Mouse (Mus musculus) olfactory bulb, adult 2 months (tissue): Measurements from ENCODE around the gene Nup160.

Experiments used
- CTCF ChIP-seq: fragments of 200-500 bp; IDR thresholded peaks from 2 replicates; pipeline ENCODE4 v1.5.1; 2012; ENCODE audit warnings: low read depth, mild to moderate bottlenecking, low read length, moderate library complexity; ENCODE audit not compliant: insufficient read depth
- POLR2A ChIP-seq: fragments of 200-500 bp; IDR thresholded peaks from 2 replicates; pipeline ENCODE4 v1.6.1; 2012; ENCODE audit warnings: mild to moderate bottlenecking, low read depth, low read length, moderate library complexity; ENCODE audit not compliant: insufficient read depth

DNA sequence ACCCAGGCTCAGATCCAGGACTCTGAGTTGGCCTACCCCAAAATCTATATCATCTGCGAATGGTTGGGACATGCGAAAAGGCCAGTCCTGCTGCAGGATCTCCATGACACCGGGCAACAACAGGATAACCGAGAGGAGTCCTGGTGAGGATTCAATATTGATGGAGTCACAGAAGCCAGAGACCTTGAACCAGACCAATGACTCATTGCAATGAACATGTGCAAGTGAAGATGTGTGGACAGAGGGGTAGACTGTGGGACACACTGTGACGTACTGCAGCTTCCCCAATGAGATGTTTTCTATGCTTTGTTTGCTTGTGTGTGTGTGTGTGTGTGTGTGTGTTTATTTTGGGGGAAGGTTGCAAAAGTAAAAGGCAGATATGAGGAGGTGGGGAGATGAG is 48.8 kb upstream of the Nup160 start:
- TF ChIP-seq CTCF (no peak), POLR2A (no peak)
